Mouse (Mus musculus) neural tube, embryonic 11.5 days (tissue): ENCODE measurements at regions not wholly inside any gene's neighbourhood (a gene's known extent, or its start where the extent isn't known, plus 50 kb on each side); places are given as distances from the start of the nearest gene placed in this dataset.

Experiments
- ATAC-seq: fragments of 200-750 bp; cut with Nextera tagmentation; 2 replicates; pipeline ENCODE4 v1.8.0; 2017; ENCODE audit warnings: moderate number of reproducible peaks, mild to moderate bottlenecking, moderate TSS enrichment, moderate library complexity; ENCODE audit not compliant: insufficient read depth, low FRiP score, low TSS enrichment
- DNase-seq: peaks from one replicate; pipeline ENCODE4 v3.0.0-alpha.2; 2015; ENCODE audit warnings: low spot score
- H3K27ac ChIP-seq: fragments of 300-500 bp; sonication (generic); 2 replicates; pipeline ENCODE4 v1.5.1; 2014; ENCODE audit warnings: low read depth, mild to moderate bottlenecking, low read length
- H3K27me3 ChIP-seq: fragments of 300-500 bp; sonication (generic); 2 replicates; pipeline ENCODE4 v1.6.1; 2014; ENCODE audit warnings: mild to moderate bottlenecking, low read length, mixed read lengths; ENCODE audit not compliant: control insufficient read depth, insufficient read depth
- H3K36me3 ChIP-seq: fragments of 300-500 bp; sonication (generic); 2 replicates; pipeline ENCODE4 v1.6.1; 2014; ENCODE audit warnings: mild to moderate bottlenecking, low read length, moderate library complexity, mixed read lengths; ENCODE audit not compliant: control insufficient read depth, insufficient read depth
- H3K4me1 ChIP-seq: fragments of 300-500 bp; sonication (generic); 2 replicates; pipeline ENCODE4 v1.6.1; 2014; ENCODE audit warnings: low read length, mixed read lengths; ENCODE audit not compliant: control insufficient read depth, insufficient read depth
- H3K4me2 ChIP-seq: fragments of 300-500 bp; sonication (generic); 2 replicates; pipeline ENCODE4 v1.6.1; 2014; ENCODE audit warnings: low read depth, mild to moderate bottlenecking, moderate library complexity
- H3K4me3 ChIP-seq: fragments of 300-500 bp; sonication (generic); 2 replicates; pipeline ENCODE4 v1.5.1; 2014; ENCODE audit warnings: low read depth, low read length
- H3K9ac ChIP-seq: fragments of 300-500 bp; sonication (generic); 2 replicates; pipeline ENCODE4 v1.6.1; 2014; ENCODE audit warnings: mild to moderate bottlenecking, low read length
- H3K9me3 ChIP-seq: fragments of 300-500 bp; sonication (generic); 2 replicates; pipeline ENCODE4 v1.6.1; 2016; ENCODE audit warnings: low read length; ENCODE audit not compliant: control insufficient read depth
- WGBS: fragments of 180-500 bp; shearing (Covaris S2); extraction: QIAGEN DNeasy Blood & Tissue Kit; methylation state at CpG from one replicate; pipeline ENCODE4 v1.1.7; 2014; 5-methylcytosine and 5-hydroxymethylcytosine counted together

DNA sequence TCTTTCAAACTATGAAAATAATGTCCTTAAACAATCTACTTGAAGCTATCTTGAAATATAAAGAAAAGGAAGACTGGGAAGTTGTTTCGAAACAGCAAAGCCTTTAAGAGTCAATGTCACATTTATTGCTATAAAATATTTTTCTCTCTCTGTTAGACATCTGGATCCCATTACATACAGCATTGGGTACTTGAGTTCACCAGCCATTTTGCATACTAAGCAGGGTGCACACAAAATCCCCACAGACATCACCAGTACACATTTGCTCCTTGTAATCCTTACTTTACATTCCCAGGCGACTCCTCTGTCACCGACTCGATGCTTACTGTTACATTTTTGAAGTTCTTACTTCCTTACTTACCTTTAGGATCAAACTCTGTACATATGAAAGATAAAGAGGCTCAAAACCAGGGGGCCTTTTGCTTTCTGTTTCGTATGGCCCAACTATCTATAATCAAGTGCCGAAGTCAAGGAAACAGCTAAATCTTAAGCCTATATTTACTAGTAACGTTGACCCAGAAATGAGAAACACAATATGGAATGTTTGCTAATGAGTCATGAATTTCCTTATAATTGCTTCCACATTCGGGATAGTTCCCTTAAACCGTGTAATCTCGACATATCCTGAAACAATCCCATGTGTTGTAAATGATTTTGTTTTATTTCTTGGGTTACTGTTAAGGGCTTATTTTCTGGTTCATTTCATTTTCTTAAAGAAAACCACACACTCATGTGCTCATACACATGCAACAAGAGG is 49.8 kb upstream of the Nr2f2 start:
- no peak overlapping the region for H3K9ac ChIP-seq
- H3K9me3 ChIP-seq = no peaks in the 10 kb centered on the region
- H3K4me1 ChIP-seq = no peaks in the 10 kb centered on the region
- WGBS = 78% methylated on average over 10 of the region's 10 CpGs
- ATAC-seq = no peak
- no peak for DNase-seq
- no peaks in the 10 kb centered on the region for H3K36me3 ChIP-seq
- H3K4me3 ChIP-seq = no peak overlapping the region
- no peak overlapping the region for H3K27ac ChIP-seq
- no peak overlapping the region for H3K4me2 ChIP-seq
- H3K27me3 ChIP-seq = no peaks in the 10 kb centered on the region
